Mouse (Mus musculus) B cell, adult 2 months (primary cell): ENCODE results near the gene Enc1.

ENCODE experiments used
- DNase-seq, 2 experiments: peaks; one replicate each; pipeline ENCODE4 v3.0.0; 2022

Enc1 gene

DNA sequence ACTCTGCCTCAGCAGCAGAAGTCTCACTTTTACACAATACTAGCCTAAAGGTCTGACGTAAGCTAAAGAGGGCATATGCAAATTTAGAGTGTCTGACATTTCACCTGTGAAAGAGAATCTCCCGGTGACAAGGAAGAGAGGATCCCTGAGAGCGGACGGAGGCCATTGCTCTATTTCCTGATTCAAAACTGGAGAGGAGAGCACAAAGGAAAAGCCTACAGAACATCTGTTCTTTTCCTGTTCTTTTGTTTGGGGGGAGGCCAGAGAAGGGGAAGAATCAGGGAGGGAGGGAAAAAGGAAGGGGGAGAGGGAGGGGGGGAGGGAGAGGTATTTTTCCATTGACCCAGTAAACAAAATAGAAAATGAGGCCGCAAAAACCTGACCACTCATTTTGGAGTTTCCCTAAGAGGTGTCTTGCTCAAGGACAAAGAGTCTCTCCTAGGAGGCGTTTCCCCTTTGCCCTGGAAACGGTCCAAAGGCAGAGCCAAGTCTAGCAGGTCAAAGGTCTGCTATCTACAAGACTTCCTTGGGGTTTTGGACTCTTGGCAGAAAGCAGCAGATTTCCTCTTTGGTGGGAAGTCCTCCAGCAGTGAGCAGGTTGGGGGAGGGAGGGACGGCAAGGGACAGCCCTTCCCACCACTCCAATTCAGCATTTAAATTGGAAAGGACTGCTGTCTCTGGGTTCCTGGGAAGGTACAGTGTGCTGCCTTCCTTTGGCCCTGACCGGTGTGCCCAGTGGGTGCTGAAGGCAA lies 54.4 kb downstream of the Enc1 start:
- DNase-seq, result no peak

DNA sequence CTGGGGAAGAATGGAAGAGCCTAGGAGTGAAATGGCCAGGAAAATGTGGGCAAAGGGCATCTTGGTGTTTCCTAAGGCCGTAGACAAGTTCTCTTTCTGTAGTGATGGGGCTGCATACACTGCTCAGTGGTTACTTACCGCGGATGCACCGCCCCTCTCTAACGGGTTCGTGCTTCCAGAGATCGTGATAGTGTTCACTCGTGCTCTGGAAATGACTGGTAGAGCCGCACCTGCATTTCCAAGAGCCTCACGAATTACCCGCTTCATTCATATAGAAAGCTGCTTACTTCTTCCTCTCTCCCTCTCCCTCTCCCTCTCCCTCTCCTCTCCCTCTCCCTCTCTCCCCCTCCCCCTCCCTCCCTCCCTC lies 54.9 kb downstream of the Enc1 start:
- DNase-seq, result no peak

DNA sequence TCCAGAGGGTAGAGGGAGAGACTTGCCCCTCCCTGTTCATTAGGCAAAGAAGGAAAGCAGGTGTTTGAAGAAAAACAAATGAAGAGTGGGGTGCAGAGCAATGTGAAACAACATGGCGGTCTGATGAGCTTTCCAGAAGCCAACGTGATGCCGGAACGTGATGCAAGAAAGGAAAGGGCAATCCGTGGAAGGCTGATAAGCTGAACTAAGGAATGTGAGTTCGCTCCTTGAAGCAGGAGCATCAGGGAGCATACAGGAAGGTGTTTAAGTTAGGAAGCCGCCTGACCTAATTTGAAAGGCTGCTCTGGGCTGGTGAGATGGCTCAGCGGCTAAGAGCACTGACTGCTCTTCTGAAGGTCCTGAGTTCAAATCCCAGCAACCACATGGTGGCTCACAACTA lies 55.4 kb downstream of the Enc1 start:
- DNase-seq, result no peak

GRCm38 (mm10) chr13:97296757-97297156 lies 55.9 kb downstream of the Enc1 start:
- no peak for DNase-seq

- DNase-seq, result no peak
Measured at GRCm38 (mm10) chr13:97297418-97298050, 56.6 kb downstream of the Enc1 start.

DNA sequence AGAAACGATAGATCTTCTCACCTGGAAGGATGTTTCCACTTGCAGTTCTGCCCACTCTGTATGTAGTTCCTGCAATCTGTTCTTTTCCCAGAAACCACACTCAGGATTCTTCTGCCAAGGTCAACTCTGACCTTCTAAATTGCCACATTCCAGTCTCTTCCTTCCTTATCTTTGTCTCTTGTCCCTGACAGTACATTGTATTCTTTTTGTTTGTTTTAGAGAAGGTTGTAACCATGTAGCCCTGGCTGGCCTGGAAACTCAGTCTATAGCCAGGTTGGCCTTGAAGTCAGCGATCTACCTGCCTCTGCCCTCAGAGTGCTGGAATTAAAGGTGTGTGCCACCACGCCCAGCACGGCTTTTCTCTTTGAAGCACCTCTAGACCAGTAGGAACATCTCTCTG lies 58.0 kb downstream of the Enc1 start:
- no peak for DNase-seq

DNA sequence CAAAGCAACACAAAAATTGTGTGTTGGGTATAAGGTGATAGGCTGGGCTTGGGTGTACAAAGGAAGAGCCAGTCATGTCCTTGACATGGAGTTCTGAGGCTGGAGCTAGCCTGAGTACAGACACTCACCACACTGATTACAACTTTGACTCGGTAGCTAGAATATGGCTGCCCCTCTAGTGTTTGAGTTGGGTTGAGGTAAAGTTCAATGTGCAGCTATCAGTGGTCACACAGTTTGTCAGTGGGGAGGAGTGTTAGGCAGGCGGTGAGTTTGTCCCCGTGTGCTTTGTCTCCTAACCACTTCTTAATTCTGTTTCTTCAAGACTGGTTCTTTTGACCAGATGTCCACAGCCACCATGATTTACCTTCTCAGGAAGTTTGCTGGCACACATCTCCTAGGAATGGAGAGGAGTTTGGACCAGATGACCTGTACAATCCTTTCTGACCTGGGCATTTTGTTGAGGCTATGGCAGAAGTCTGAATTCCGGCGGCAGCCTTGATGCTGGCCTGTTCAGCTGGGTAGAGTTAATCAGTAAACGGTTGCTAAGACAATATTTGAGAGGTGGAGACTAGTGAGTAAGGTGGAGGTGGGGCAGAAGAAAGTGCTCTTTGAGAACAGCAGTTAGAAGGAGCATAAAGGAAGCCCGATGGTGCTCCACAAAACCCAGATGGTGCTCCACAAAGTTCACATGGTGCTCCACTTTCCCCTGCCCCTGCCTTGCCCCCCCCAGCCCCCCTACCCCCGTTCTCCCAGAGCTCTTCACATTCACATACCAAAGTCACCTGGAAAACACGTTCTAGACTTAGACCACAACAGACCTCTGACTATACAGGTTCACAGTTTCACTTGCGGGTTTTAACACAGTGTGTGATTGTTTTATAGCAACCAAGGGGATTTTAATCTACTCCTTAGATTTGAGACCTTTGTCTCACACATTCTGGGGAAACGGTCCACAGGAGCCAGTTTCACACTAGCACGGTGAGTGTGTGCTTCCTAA lies 59.3 kb downstream of the Enc1 start:
- DNase-seq, result no peak
